Mouse (Mus musculus): ENCODE measurements at regions not wholly inside any gene's neighbourhood (a gene's known extent, or its start where the extent isn't known, plus 50 kb on each side); places are given as distances from the start of the nearest gene placed in this dataset.

- Histone ChIP-seq H3K36me3 (ENCODE audit: control insufficient read depth, insufficient read depth, low read length) (no peaks in the 10 kb centered on the region), H3K27ac (ENCODE audit: low read depth, low read length) (no peak overlapping the region), H3K27me3 (ENCODE audit: control insufficient read depth, insufficient read depth, low read length) (no peaks in the 10 kb centered on the region), H3K9ac (ENCODE audit: low read length) (no peak overlapping the region), H3K4me1 (ENCODE audit: control insufficient read depth, insufficient read depth, low read length) (no peaks in the 10 kb centered on the region), H3K4me3 (ENCODE audit: low read depth, low read length) (no peak overlapping the region), H3K9me3 (ENCODE audit: control insufficient read depth, low read length) (no peaks in the 10 kb centered on the region), H3K4me2 (ENCODE audit: low read depth) (no peak overlapping the region)
- 74% methylated on average over 1 of the region's 1 CpGs for WGBS
- DNase-seq (ENCODE audit: low spot score) (no peak), ATAC-seq (ENCODE audit: insufficient read depth, low FRiP score, low TSS enrichment) (no peak)
Measured at GRCm38 (mm10) chr9:87784872-87785271, 53.8 kb upstream of the Tbx18 start.

- Histone ChIP-seq H3K36me3 (ENCODE audit: control insufficient read depth, insufficient read depth, low read length) (no peaks in the 10 kb centered on the region), H3K27ac (ENCODE audit: low read depth, low read length) (no peak overlapping the region), H3K9ac (ENCODE audit: low read length) (no peak overlapping the region), H3K4me1 (ENCODE audit: control insufficient read depth, insufficient read depth, low read length) (no peaks in the 10 kb centered on the region), H3K4me2 (ENCODE audit: low read depth) (no peak overlapping the region), H3K27me3 (ENCODE audit: control insufficient read depth, insufficient read depth, low read length) (no peaks in the 10 kb centered on the region), H3K4me3 (ENCODE audit: low read depth, low read length) (no peak overlapping the region), H3K9me3 (ENCODE audit: control insufficient read depth, low read length) (no peaks in the 10 kb centered on the region)
- no peak for DNase-seq (ENCODE audit: low spot score)
- 95% methylated on average over 2 of the region's 2 CpGs for WGBS
- ATAC-seq (ENCODE audit: insufficient read depth, low FRiP score, low TSS enrichment): no peak
Measured at GRCm38 (mm10) chr9:87811746-87812145, 80.7 kb upstream of the Tbx18 start.

GRCm38 (mm10) chr9:87822276-87822675, 91.2 kb upstream of the Tbx18 start:
- DNase-seq (ENCODE audit: low spot score) (no peak), ATAC-seq (ENCODE audit: insufficient read depth, low FRiP score, low TSS enrichment) (no peak; the same call in 1 of the 2 replicates)
- Histone ChIP-seq H3K4me3 (ENCODE audit: low read depth, low read length) (no peak overlapping the region), H3K27ac (ENCODE audit: low read depth, low read length) (no peak overlapping the region), H3K36me3 (ENCODE audit: control insufficient read depth, insufficient read depth, low read length) (no peaks in the 10 kb centered on the region), H3K4me1 (ENCODE audit: control insufficient read depth, insufficient read depth, low read length) (no peaks in the 10 kb centered on the region), H3K9me3 (ENCODE audit: control insufficient read depth, low read length) (no peaks in the 10 kb centered on the region), H3K9ac (ENCODE audit: low read length) (no peak overlapping the region), H3K4me2 (ENCODE audit: low read depth) (no peak overlapping the region), H3K27me3 (ENCODE audit: control insufficient read depth, insufficient read depth, low read length) (no peaks in the 10 kb centered on the region)
- WGBS: 83% methylated on average over 5 of the region's 5 CpGs

GRCm38 (mm10) chr9:87824691-87825230, 93.7 kb upstream of the Tbx18 start:
- no peaks in the 10 kb centered on the region for H3K9me3 ChIP-seq (ENCODE audit: control insufficient read depth, low read length)
- DNase-seq (ENCODE audit: low spot score) (no peak), ATAC-seq (ENCODE audit: insufficient read depth, low FRiP score, low TSS enrichment) (no peak)
- H3K4me1 ChIP-seq (ENCODE audit: control insufficient read depth, insufficient read depth, low read length): no peaks in the 10 kb centered on the region
- no peak overlapping the region for H3K9ac ChIP-seq (ENCODE audit: low read length)
- H3K27me3 ChIP-seq (ENCODE audit: control insufficient read depth, insufficient read depth, low read length): no peaks in the 10 kb centered on the region
- H3K4me3 ChIP-seq (ENCODE audit: low read depth, low read length): no peak overlapping the region
- H3K27ac ChIP-seq (ENCODE audit: low read depth, low read length): no peak overlapping the region
- no peaks in the 10 kb centered on the region for H3K36me3 ChIP-seq (ENCODE audit: control insufficient read depth, insufficient read depth, low read length)
- H3K4me2 ChIP-seq (ENCODE audit: low read depth): no peak overlapping the region
- 73% methylated on average over 8 of the region's 8 CpGs for WGBS

- ATAC-seq (ENCODE audit: insufficient read depth, low FRiP score, low TSS enrichment): no peak
- H3K4me1 ChIP-seq (ENCODE audit: control insufficient read depth, insufficient read depth, low read length): no peaks in the 10 kb centered on the region
- no peaks in the 10 kb centered on the region for H3K36me3 ChIP-seq (ENCODE audit: control insufficient read depth, insufficient read depth, low read length)
- H3K9me3 ChIP-seq (ENCODE audit: control insufficient read depth, low read length): no peaks in the 10 kb centered on the region
- H3K27me3 ChIP-seq (ENCODE audit: control insufficient read depth, insufficient read depth, low read length): no peaks in the 10 kb centered on the region
- DNase-seq (ENCODE audit: low spot score): no peak
- H3K4me2 ChIP-seq (ENCODE audit: low read depth): no peak overlapping the region
- H3K4me3 ChIP-seq (ENCODE audit: low read depth, low read length): no peak overlapping the region
- H3K27ac ChIP-seq (ENCODE audit: low read depth, low read length): no peak overlapping the region
- no peak overlapping the region for H3K9ac ChIP-seq (ENCODE audit: low read length)
- 75% methylated on average over 6 of the region's 6 CpGs for WGBS
Measured at GRCm38 (mm10) chr9:87843898-87844297, 112.8 kb upstream of the Tbx18 start.

GRCm38 (mm10) chr9:87844453-87844852, 113.4 kb upstream of the Tbx18 start:
- no peaks in the 10 kb centered on the region for H3K27me3 ChIP-seq (ENCODE audit: control insufficient read depth, insufficient read depth, low read length)
- DNase-seq (ENCODE audit: low spot score) (no peak), ATAC-seq (ENCODE audit: insufficient read depth, low FRiP score, low TSS enrichment) (no peak)
- H3K9ac ChIP-seq (ENCODE audit: low read length): no peak overlapping the region
- H3K4me3 ChIP-seq (ENCODE audit: low read depth, low read length): no peak overlapping the region
- H3K4me1 ChIP-seq (ENCODE audit: control insufficient read depth, insufficient read depth, low read length): no peaks in the 10 kb centered on the region
- no peaks in the 10 kb centered on the region for H3K9me3 ChIP-seq (ENCODE audit: control insufficient read depth, low read length)
- H3K27ac ChIP-seq (ENCODE audit: low read depth, low read length): no peak overlapping the region
- no peaks in the 10 kb centered on the region for H3K36me3 ChIP-seq (ENCODE audit: control insufficient read depth, insufficient read depth, low read length)
- H3K4me2 ChIP-seq (ENCODE audit: low read depth): no peak overlapping the region
- 85% methylated on average over 2 of the region's 2 CpGs for WGBS

- Histone ChIP-seq H3K4me1 (ENCODE audit: control insufficient read depth, insufficient read depth, low read length) (no peaks in the 10 kb centered on the region), H3K4me2 (ENCODE audit: low read depth) (no peak overlapping the region), H3K36me3 (ENCODE audit: control insufficient read depth, insufficient read depth, low read length) (no peaks in the 10 kb centered on the region), H3K9me3 (ENCODE audit: control insufficient read depth, low read length) (no peaks in the 10 kb centered on the region), H3K9ac (ENCODE audit: low read length) (no peak overlapping the region), H3K27ac (ENCODE audit: low read depth, low read length) (no peak overlapping the region), H3K27me3 (ENCODE audit: control insufficient read depth, insufficient read depth, low read length) (no peaks in the 10 kb centered on the region), H3K4me3 (ENCODE audit: low read depth, low read length) (no peak overlapping the region)
- WGBS: 79% methylated on average over 5 of the region's 5 CpGs
- ATAC-seq (ENCODE audit: insufficient read depth, low FRiP score, low TSS enrichment) (no peak), DNase-seq (ENCODE audit: low spot score) (no peak)
Measured at GRCm38 (mm10) chr9:87848882-87849281, 117.8 kb upstream of the Tbx18 start.

GRCm38 (mm10) chr9:87850133-87850532, 119.1 kb upstream of the Tbx18 start:
- H3K4me3 ChIP-seq (ENCODE audit: low read depth, low read length): no peak overlapping the region
- no peak overlapping the region for H3K4me2 ChIP-seq (ENCODE audit: low read depth)
- no peaks in the 10 kb centered on the region for H3K4me1 ChIP-seq (ENCODE audit: control insufficient read depth, insufficient read depth, low read length)
- ATAC-seq (ENCODE audit: insufficient read depth, low FRiP score, low TSS enrichment): no peak
- DNase-seq (ENCODE audit: low spot score): no peak
- no peak overlapping the region for H3K27ac ChIP-seq (ENCODE audit: low read depth, low read length)
- H3K27me3 ChIP-seq (ENCODE audit: control insufficient read depth, insufficient read depth, low read length): no peaks in the 10 kb centered on the region
- no peaks in the 10 kb centered on the region for H3K9me3 ChIP-seq (ENCODE audit: control insufficient read depth, low read length)
- 87% methylated on average over 1 of the region's 1 CpGs for WGBS
- H3K9ac ChIP-seq (ENCODE audit: low read length): no peak overlapping the region
- no peaks in the 10 kb centered on the region for H3K36me3 ChIP-seq (ENCODE audit: control insufficient read depth, insufficient read depth, low read length)

GRCm38 (mm10) chr9:87861588-87861987, 130.5 kb upstream of the Tbx18 start:
- H3K4me2 ChIP-seq (ENCODE audit: low read depth): no peak overlapping the region
- H3K4me3 ChIP-seq (ENCODE audit: low read depth, low read length): no peak overlapping the region
- no peaks in the 10 kb centered on the region for H3K9me3 ChIP-seq (ENCODE audit: control insufficient read depth, low read length)
- H3K27me3 ChIP-seq (ENCODE audit: control insufficient read depth, insufficient read depth, low read length): no peaks in the 10 kb centered on the region
- H3K27ac ChIP-seq (ENCODE audit: low read depth, low read length): no peak overlapping the region
- H3K36me3 ChIP-seq (ENCODE audit: control insufficient read depth, insufficient read depth, low read length): no peaks in the 10 kb centered on the region
- DNase-seq (ENCODE audit: low spot score) (no peak), ATAC-seq (ENCODE audit: insufficient read depth, low FRiP score, low TSS enrichment) (no peak)
- 68% methylated on average over 1 of the region's 1 CpGs for WGBS
- H3K9ac ChIP-seq (ENCODE audit: low read length): no peak overlapping the region
- no peaks in the 10 kb centered on the region for H3K4me1 ChIP-seq (ENCODE audit: control insufficient read depth, insufficient read depth, low read length)

All from neural tube, embryonic 11.5 days (tissue).